Mouse (Mus musculus) common myeloid progenitor, adult 5-6 weeks (primary cell): ENCODE data around the gene Herpud1. TPM values are rescaled to one million over a fixed set of nuclear protein-coding genes. Genes with fewer than 3 reads are reported as not detected.
"Not testable (repeated sequence)": the region's sequence is repeated elsewhere in the genome, so short reads cannot be mapped to it uniquely, and the experiment has no call there.

Experiments
- ATAC-seq: replicated peaks from 2 replicates; pipeline ENCODE4 v1.8.0; 2016; ENCODE audit warnings: low read depth, mild to moderate bottlenecking, moderate TSS enrichment, inconsistent platforms; ENCODE audit not compliant: poor library complexity, severe bottlenecking
- total RNA-seq: library from RNA; stranded (forward); fragments of 200-1000, 187-1606 nt; gene quantifications from 2 replicates; pipeline ENCODE4 v1.2.3, GENCODE M21; 2017

The Herpud1 gene
- total RNA-seq, 1 experiment from 2014 or later, result 71.4 TPM

DNA sequence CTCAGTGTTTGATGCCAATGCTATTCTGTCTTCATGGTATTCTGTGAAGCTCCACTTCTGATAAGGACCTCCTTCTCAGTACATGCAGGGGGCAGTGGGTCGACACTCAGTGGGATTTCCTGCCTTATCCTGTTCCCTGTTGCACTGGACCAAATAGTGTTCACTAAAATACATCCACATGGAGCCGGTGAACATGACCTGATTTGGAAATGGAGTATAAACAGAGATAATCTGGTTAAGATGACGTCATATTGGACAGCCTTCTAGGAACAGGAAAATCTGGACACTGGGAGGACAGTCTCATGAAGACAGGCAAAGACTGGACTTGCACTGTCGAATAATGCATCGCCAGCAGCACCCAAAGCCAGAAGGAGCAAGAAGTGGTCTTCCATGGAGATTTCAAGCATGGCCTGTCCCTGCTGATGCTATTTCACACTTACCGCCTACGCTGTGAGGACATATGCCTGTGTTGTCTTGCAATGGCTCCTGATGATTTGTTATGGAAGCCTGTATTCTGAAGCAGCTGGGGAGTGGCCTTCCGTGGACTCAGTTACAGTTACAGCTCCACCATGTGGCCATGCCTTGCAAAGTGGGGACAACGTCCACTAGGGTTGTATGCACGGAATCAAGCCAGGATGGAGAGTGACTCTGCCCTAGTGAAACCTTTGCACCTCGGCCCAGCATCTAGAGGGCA lies 10.9 kb downstream of the Herpud1 start:
- peak; percentile 83 for ATAC-seq

DNA sequence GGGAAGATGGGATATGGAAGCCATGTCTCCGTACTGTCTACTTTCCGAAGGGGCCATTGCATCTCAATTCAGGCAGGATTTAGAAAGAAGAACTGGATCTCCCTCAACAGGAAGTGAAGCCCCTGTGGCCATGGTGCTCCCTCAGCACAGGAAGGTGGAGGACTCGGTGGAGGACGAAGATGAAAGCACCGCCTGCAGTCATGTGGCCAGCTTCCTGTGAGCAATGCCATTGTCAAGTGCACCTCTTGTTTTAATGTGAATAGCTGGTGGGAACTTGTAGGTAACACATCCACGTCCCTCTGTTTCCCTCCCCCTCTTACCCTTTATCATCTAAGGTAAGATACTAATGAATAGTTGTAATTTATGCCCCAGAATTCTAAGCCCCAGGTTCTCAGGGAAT lies 12.3 kb downstream of the Herpud1 start:
- peak; percentile 30; the same call in 1 of the 2 replicates for ATAC-seq

GRCm38 (mm10) chr8:94399361-94399953 lies 13.2 kb downstream of the Herpud1 start:
- no peak; the same call in 1 of the 2 replicates for ATAC-seq

GRCm38 (mm10) chr8:94399957-94400356 lies 13.7 kb downstream of the Herpud1 start:
- ATAC-seq, result not testable (repeated sequence)

- ATAC-seq, result peak; percentile 80
These were observed 22.3 kb downstream of the Herpud1 start for GRCm38 (mm10) chr8:94408443-94409080.

GRCm38 (mm10) chr8:94409523-94409922 lies 23.3 kb downstream of the Herpud1 start:
- ATAC-seq, result no peak

DNA sequence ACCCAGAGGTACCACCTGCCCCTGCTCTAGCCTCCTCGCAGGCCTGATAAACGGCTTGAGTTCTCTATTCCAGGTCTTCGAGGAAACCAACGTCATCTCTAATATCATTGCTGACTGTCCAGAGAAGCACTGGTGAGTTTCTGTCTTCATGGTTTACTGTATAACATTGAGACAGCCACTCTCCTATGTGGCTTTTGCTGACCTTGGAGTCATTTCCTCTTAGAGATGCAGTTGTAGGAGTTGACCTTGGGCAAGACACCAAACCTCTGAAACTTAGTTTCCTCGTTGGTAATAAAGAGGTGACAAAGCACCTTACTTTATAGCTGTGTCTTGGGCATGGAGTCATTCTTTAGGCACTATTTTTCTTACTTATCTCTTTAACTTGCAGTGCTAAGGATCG lies 26.3 kb downstream of the Herpud1 start:
- ATAC-seq, result no peak

GRCm38 (mm10) chr8:94413509-94413908 lies 27.3 kb downstream of the Herpud1 start:
- no peak for ATAC-seq

DNA sequence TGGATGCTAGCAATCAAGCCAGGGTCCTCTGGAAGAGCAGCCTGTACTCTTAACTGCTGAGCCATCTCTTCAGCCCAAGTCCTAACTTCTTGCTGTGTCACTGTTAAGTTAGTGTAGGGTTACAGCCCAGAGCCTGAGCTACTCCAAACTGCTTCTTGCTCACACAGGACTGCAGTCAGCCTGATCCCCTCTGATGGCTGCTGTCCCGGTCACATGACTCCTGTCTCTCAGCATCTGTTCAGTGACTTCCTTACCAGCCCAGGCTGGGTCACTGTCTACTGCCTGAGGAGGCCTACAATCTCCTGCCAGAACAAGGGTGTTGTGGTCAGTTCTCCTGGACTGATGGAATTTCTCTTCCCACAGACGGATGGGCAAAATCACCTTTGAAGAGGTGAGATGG lies 29.0 kb downstream of the Herpud1 start:
- no peak; the same call in 1 of the 2 replicates for ATAC-seq

DNA sequence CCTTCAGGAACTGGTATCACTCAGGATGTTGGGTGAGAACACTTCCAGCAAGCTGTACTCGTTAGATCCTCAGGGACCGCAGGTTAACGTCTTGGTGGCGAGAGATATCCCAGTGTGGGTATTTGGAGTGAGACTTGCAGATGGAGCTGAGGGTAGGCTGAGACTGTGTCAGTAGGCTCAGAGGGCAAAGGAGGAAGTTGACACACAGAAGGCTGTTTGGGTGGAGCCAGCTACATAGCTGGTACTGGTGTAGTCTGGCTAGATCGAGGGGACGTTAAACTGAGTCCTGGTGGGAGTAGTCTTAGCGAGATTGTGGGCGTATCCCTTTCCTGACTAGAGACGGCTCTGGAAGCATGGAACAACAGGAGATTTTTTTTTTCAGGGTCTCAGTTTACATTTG lies 31.8 kb downstream of the Herpud1 start:
- ATAC-seq, result peak; percentile 93

GRCm38 (mm10) chr8:94422270-94422669 lies 36.0 kb downstream of the Herpud1 start:
- ATAC-seq, result no peak

- ATAC-seq, result no peak
These were observed 41.7 kb downstream of the Herpud1 start for GRCm38 (mm10) chr8:94427953-94428352.

- ATAC-seq, result no peak
These were observed 42.2 kb downstream of the Herpud1 start for GRCm38 (mm10) chr8:94428420-94428819.

- ATAC-seq, result no peak
These were observed 43.1 kb downstream of the Herpud1 start for GRCm38 (mm10) chr8:94429376-94429775.

GRCm38 (mm10) chr8:94432212-94432611 lies 46.0 kb downstream of the Herpud1 start:
- ATAC-seq, result no peak

DNA sequence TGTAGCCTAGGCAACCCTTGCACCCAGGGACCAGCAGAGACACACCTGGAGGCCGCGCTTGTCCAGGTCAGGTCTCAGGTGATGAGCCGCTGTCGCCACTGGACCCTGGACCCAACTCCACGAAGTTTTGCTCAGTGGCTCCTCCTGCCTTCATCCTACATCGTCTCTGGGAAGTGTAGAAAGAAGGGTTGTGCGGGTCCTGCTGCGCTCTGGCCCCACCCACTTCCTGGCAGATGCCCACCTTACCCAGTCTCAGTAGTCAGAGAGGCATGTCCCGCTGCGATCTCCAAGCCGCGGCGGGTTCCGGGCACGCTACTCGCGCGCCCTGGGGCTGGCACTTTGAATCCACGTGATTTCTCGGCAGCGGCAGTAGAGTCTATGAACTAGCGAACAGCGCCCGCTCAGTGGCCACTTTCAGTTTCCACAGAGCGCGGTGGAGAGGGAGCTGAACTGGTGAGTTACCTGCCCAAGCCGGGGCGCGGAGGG lies 47.8 kb downstream of the Herpud1 start, which contains the start of gene Nlrc5:
Gene Nlrc5 (plus strand): TSS at position 376 of the 486 bp plus-strand sequence.
- peak; percentile 90 for ATAC-seq

- no peak for ATAC-seq
These were observed 48.7 kb downstream of the Herpud1 start for GRCm38 (mm10) chr8:94434958-94435357.

DNA sequence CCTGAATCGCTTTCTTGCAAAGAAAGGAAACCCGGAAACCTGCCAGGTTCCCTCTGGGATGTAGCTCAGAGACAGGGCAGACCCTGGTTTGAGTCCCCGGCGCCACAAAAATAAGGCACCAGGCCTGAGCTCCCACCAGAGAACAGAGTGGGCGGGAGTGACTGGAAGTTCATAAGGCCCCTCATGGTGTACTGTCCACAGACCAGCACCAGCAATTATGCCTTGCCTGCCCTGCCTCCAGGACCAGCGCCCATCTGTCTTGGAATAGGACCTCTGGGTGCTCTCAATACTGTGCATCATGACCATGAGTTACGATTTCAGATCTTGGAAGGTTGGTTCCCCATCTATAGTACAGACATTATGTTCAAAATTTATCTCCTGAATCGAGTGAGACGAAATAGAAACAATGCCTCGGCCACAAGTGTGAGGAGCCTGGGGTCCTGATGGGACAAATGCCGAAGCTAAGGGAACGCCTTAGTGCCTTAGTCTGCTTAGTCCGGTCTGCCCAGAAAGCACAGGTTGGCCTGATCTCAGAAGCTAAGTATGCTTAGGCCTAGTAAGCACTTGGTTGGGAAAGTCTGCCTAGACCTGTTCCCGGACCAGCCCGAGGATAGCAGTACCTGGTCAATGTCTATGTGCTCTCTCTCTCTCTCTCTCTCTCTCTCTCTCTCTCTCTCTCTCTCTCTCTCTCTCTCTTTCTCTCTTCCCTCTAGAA lies 49.3 kb downstream of the Herpud1 start:
- ATAC-seq, result no peak

- no peak for ATAC-seq
These were observed 49.9 kb downstream of the Herpud1 start for GRCm38 (mm10) chr8:94436112-94436572.

GRCm38 (mm10) chr8:94436900-94437299 lies 50.7 kb downstream of the Herpud1 start:
- ATAC-seq, result no peak
